Mouse (Mus musculus) liver, embryonic 14.5 days (tissue): ENCODE data around the gene Pdlim4.

ENCODE experiments used
- CTCF ChIP-seq: IDR thresholded peaks from 2 replicates; pipeline ENCODE4 v1.5.1; 2016; ENCODE audit warnings: antibody characterized with exemption, low read depth, control low read depth
- EP300 ChIP-seq: IDR thresholded peaks from 2 replicates; pipeline ENCODE4 v1.6.1; 2016; ENCODE audit warnings: antibody characterized with exemption, low read depth

DNA sequence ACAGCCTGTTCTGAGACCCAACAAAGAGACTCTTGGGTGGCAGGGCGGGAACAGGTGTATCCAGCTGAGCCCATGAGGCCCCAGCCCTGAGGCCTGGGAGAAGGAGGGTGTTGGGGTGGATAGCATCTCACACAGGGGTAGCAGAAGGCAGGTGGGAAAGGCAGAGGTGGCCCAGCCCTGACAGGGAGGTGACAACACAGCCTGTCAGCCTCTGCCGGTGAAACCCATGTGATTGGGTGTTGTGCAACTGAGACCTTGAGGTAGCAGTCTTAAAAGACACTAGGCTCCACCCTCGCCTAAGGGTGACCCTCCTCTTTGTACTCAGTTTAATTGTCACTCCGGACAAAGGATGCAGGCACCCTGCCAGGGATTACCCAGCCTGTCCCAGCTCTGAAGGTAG, 4.5 kb upstream of the Pdlim4 start:
- no peak for TF ChIP-seq EP300
- no peak for TF ChIP-seq CTCF
